In the genomic region with DNA sequence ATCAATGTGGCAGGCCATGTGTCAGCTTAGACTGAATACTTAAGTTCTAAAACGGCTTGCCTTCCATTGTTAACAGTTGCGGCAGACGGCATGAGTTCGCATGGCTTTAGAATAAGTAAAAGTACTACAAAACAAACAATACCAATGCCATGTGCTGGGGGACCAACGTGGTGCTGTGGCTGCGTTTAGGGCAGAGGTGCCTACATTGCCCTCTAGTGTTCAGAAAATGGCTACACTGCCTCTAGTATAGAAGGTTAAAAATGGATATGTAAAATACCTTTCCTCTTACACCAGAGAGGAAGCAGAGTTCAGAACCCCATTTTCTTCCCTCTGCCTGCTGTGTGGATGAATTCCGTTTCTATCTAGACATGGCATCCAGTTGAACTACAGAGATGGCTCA, we compare ENCODE assay signal across 9 mouse cellular contexts. TPM values are rescaled to one million over a fixed set of nuclear protein-coding genes. Genes with fewer than 3 reads are reported as not detected.
DNase-seq lines count a peak whose midpoint lies in the region; ATAC-seq lines count a peak whose summit lies in the region.
"Had no signal": no experiment of that assay in that cellular context is flagged by ENCODE, and none has a peak within 500 bp of the region (broad histone marks: within the 10 kb centered on the region; RNA-seq: fewer than 3 reads in every experiment).

No protein-coding gene starts in this region.

- peaks cover 6% of the 10 kb centered on the region; the same call in 1 of the 2 replicates for H3K4me1 ChIP-seq in forebrain, embryonic 14.5 days (ENCODE audit: control insufficient read depth, insufficient read depth, low read length)
- peaks cover 35% of the 10 kb centered on the region for H3K4me1 ChIP-seq in forebrain, embryonic 10.5 days
- peaks cover 5% of the 10 kb centered on the region for H3K4me1 ChIP-seq in midbrain, embryonic 14.5 days (ENCODE audit: control insufficient read depth, insufficient read depth, low read length)
- peaks cover 10% of the 10 kb centered on the region for H3K4me1 ChIP-seq in midbrain, embryonic 11.5 days (ENCODE audit: control insufficient read depth, insufficient read depth, low read length)

- DNase-seq in forebrain, embryonic 14.5 days (ENCODE audit: low spot score) = peak; percentile 58
- no peak for DNase-seq in forebrain, embryonic 10.5 days (ENCODE audit: extremely low spot score, low spot score)
- peak; percentile 60 for DNase-seq in midbrain, embryonic 14.5 days
- no peak for DNase-seq in midbrain, embryonic 11.5 days (ENCODE audit: low spot score, missing footprints)
- peak; percentile 60 for DNase-seq in embryo, embryonic 10.5 days (ENCODE audit: low spot score)
- DNase-seq in lung, postnatal 25 days (ENCODE audit: low spot score) = peak; percentile 60
- no peak for DNase-seq in right cerebral cortex, postnatal 25 days
- no peak for DNase-seq in layer of hippocampus, postnatal 10 days (ENCODE audit: low spot score in 2 of 2)

- H3K27ac ChIP-seq in forebrain, embryonic 14.5 days (ENCODE audit: low read depth, low read length) = no peak overlapping the region
- no peak overlapping the region for H3K27ac ChIP-seq in forebrain, embryonic 10.5 days
- no peak overlapping the region for H3K27ac ChIP-seq in midbrain, embryonic 14.5 days (replicated peaks; ENCODE audit: low read depth, low read length)
- no peak overlapping the region for H3K27ac ChIP-seq in midbrain, embryonic 11.5 days (ENCODE audit: low read depth, low read length)

- H3K4me3 ChIP-seq in forebrain, embryonic 14.5 days (ENCODE audit: low read depth, low read length) = no peak overlapping the region
- no peak overlapping the region for H3K4me3 ChIP-seq in forebrain, embryonic 10.5 days
- no peak overlapping the region for H3K4me3 ChIP-seq in midbrain, embryonic 14.5 days (replicated peaks; ENCODE audit: low read depth, low read length)
- no peak overlapping the region for H3K4me3 ChIP-seq in midbrain, embryonic 11.5 days (ENCODE audit: low read depth, low read length)

- no peak overlapping the region for H3K4me2 ChIP-seq in forebrain, embryonic 14.5 days (ENCODE audit: low read length)
- no peak overlapping the region for H3K4me2 ChIP-seq in midbrain, embryonic 14.5 days (ENCODE audit: low read length)
- no peak overlapping the region for H3K4me2 ChIP-seq in midbrain, embryonic 11.5 days

- WGBS in forebrain, embryonic 14.5 days = 42% methylated on average over 7 of the region's 7 CpGs
- 51% methylated on average over 7 of the region's 7 CpGs for WGBS in forebrain, embryonic 10.5 days
- WGBS in midbrain, embryonic 14.5 days = 38% methylated on average over 7 of the region's 7 CpGs
- 35% methylated on average over 7 of the region's 7 CpGs for WGBS in midbrain, embryonic 11.5 days

- H3K9me3 ChIP-seq in forebrain, embryonic 14.5 days (replicated peaks; ENCODE audit: control insufficient read depth, low read length) = no peaks in the 10 kb centered on the region
- no peaks in the 10 kb centered on the region for H3K9me3 ChIP-seq in forebrain, embryonic 10.5 days
- H3K9me3 ChIP-seq in midbrain, embryonic 14.5 days (ENCODE audit: control insufficient read depth, low read length) = no peaks in the 10 kb centered on the region
- H3K9me3 ChIP-seq in midbrain, embryonic 11.5 days (ENCODE audit: control insufficient read depth, low read length) = no peaks in the 10 kb centered on the region

- ATAC-seq in forebrain, embryonic 14.5 days = 0 out of 2 replicates have a peak, but pooled peaks have one; percentile 47
- no peak for ATAC-seq in midbrain, embryonic 14.5 days (ENCODE audit: low FRiP score, low TSS enrichment)
- no peak for ATAC-seq in midbrain, embryonic 11.5 days (ENCODE audit: low FRiP score)

- no peaks in the 10 kb centered on the region for H3K27me3 ChIP-seq in forebrain, embryonic 14.5 days (replicated peaks; ENCODE audit: control insufficient read depth, insufficient read depth, low read length)
- no peaks in the 10 kb centered on the region for H3K27me3 ChIP-seq in forebrain, embryonic 10.5 days (ENCODE audit: poor library complexity, severe bottlenecking)
- H3K27me3 ChIP-seq in midbrain, embryonic 14.5 days (ENCODE audit: control insufficient read depth, insufficient read depth, low read length) = no peaks in the 10 kb centered on the region
- H3K27me3 ChIP-seq in midbrain, embryonic 11.5 days (ENCODE audit: control insufficient read depth, insufficient read depth, low read length) = no peaks in the 10 kb centered on the region

- H3K9ac ChIP-seq in forebrain, embryonic 14.5 days (ENCODE audit: low read length) = no peak overlapping the region
- H3K9ac ChIP-seq in midbrain, embryonic 14.5 days (replicated peaks; ENCODE audit: low read length) = no peak overlapping the region
- no peak overlapping the region for H3K9ac ChIP-seq in midbrain, embryonic 11.5 days (ENCODE audit: low read length)

- H3K36me3 ChIP-seq in forebrain, embryonic 14.5 days (ENCODE audit: control insufficient read depth, insufficient read depth, low read length) = no peaks in the 10 kb centered on the region
- peaks cover 11% of the 10 kb centered on the region for H3K36me3 ChIP-seq in forebrain, embryonic 10.5 days (replicated peaks)
- H3K36me3 ChIP-seq in midbrain, embryonic 14.5 days (ENCODE audit: control insufficient read depth, insufficient read depth, low read length) = no peaks in the 10 kb centered on the region
- no peaks in the 10 kb centered on the region for H3K36me3 ChIP-seq in midbrain, embryonic 11.5 days (ENCODE audit: control insufficient read depth, insufficient read depth, low read length)

RNA-seq across cellular contexts. Expression of gene Zbtb1, which starts 6.6 kb away (rescaled TPM):
- 4.2 and 5.7 TPM in 2 replicates for polyA plus RNA-seq in forebrain, embryonic 14.5 days (2014; fragmentation: Nextera tagmentation; extraction: Ambion mirVana)
- 8.0 and 8.4 TPM in 2 replicates for polyA plus RNA-seq in forebrain, embryonic 10.5 days (2016; fragmentation: Nextera tagmentation; extraction: Ambion mirVana)
- 3.2 and 4.2 TPM in 2 replicates for polyA plus RNA-seq in midbrain, embryonic 14.5 days (2014; fragmentation: Nextera tagmentation; extraction: Ambion mirVana)
- 7.6 and 7.8 TPM in 2 replicates for polyA plus RNA-seq in midbrain, embryonic 11.5 days (2014; fragmentation: Nextera tagmentation; extraction: Ambion mirVana)
- 1 to 10 TPM; 5.6 to 6.1 TPM for total RNA-seq in layer of hippocampus, postnatal 10 days (2021)

RNA-seq across cellular contexts. Expression of gene Zbtb25, which starts 7.2 kb away (rescaled TPM):
- 19.7 and 20.3 TPM in 2 replicates for polyA plus RNA-seq in forebrain, embryonic 14.5 days (2014; fragmentation: Nextera tagmentation; extraction: Ambion mirVana)
- polyA plus RNA-seq in forebrain, embryonic 10.5 days (2016; fragmentation: Nextera tagmentation; extraction: Ambion mirVana) = 18.6 and 20.1 TPM in 2 replicates
- polyA plus RNA-seq in midbrain, embryonic 14.5 days (2014; fragmentation: Nextera tagmentation; extraction: Ambion mirVana) = 17.0 and 18.2 TPM in 2 replicates
- 20.9 and 23.4 TPM in 2 replicates for polyA plus RNA-seq in midbrain, embryonic 11.5 days (2014; fragmentation: Nextera tagmentation; extraction: Ambion mirVana)
- total RNA-seq in layer of hippocampus, postnatal 10 days (2021) = 10 to 100 TPM; 16.9 to 20.9 TPM

RNA-seq across cellular contexts. Expression of gene Hspa2, which starts 27.3 kb away (rescaled TPM):
- 4.5 and 5.5 TPM in 2 replicates for polyA plus RNA-seq in forebrain, embryonic 14.5 days (2014; fragmentation: Nextera tagmentation; extraction: Ambion mirVana)
- polyA plus RNA-seq in forebrain, embryonic 10.5 days (2016; fragmentation: Nextera tagmentation; extraction: Ambion mirVana) = 3.1 and 3.7 TPM in 2 replicates
- 5.1 and 5.3 TPM in 2 replicates for polyA plus RNA-seq in midbrain, embryonic 14.5 days (2014; fragmentation: Nextera tagmentation; extraction: Ambion mirVana)
- polyA plus RNA-seq in midbrain, embryonic 11.5 days (2014; fragmentation: Nextera tagmentation; extraction: Ambion mirVana) = 5.1 and 7.0 TPM in 2 replicates
- 10 to 100 TPM; 62.3 to 75.3 TPM for total RNA-seq in layer of hippocampus, postnatal 10 days (2021)

RNA-seq across cellular contexts. Expression of gene Ppp1r36, which starts 40.7 kb away (rescaled TPM):
- 0.77 and 1.2 TPM in 2 replicates for polyA plus RNA-seq in forebrain, embryonic 14.5 days (2014; fragmentation: Nextera tagmentation; extraction: Ambion mirVana)
- polyA plus RNA-seq in forebrain, embryonic 10.5 days (2016; fragmentation: Nextera tagmentation; extraction: Ambion mirVana) = 0.30 and 0.47 TPM in 2 replicates
- 0.34 and 0.50 TPM in 2 replicates for polyA plus RNA-seq in midbrain, embryonic 14.5 days (2014; fragmentation: Nextera tagmentation; extraction: Ambion mirVana)
- polyA plus RNA-seq in midbrain, embryonic 11.5 days (2014; fragmentation: Nextera tagmentation; extraction: Ambion mirVana) = 0.39 and 0.51 TPM in 2 replicates
- total RNA-seq in layer of hippocampus, postnatal 10 days (2021) = 1 to 10 TPM; 1.5 to 2.5 TPM
- total RNA-seq: adrenal gland, postnatal 36 days had no signal

RNA-seq across cellular contexts. Expression of gene Akap5, which starts 52.0 kb away (rescaled TPM):
- 3.0 and 4.4 TPM in 2 replicates for polyA plus RNA-seq in forebrain, embryonic 14.5 days (2014; fragmentation: Nextera tagmentation; extraction: Ambion mirVana)
- polyA plus RNA-seq in forebrain, embryonic 10.5 days (2016; fragmentation: Nextera tagmentation; extraction: Ambion mirVana) = 2.6 and 3.1 TPM in 2 replicates
- polyA plus RNA-seq in midbrain, embryonic 14.5 days (2014; fragmentation: Nextera tagmentation; extraction: Ambion mirVana) = 8.7 and 8.8 TPM in 2 replicates
- 4.1 TPM in 2 replicates for polyA plus RNA-seq in midbrain, embryonic 11.5 days (2014; fragmentation: Nextera tagmentation; extraction: Ambion mirVana)
- total RNA-seq in layer of hippocampus, postnatal 10 days (2021) = 10 to 100 TPM; 48.9 to 52.7 TPM

Comparison
In these comparisons a context has a peak if more than half of its experiments do, and no peak if none do; other contexts are left out.
1. DNase-seq: peak in forebrain, embryonic 14.5 days (single experiment), midbrain, embryonic 14.5 days (single experiment), embryo, embryonic 10.5 days (single experiment) and lung, postnatal 25 days (single experiment); none in forebrain, embryonic 10.5 days (single experiment), midbrain, embryonic 11.5 days (single experiment), right cerebral cortex, postnatal 25 days (single experiment) and layer of hippocampus, postnatal 10 days (0 of 2).